Mouse (Mus musculus): ENCODE results near the gene Slc38a9. TPM values are rescaled to one million over a fixed set of nuclear protein-coding genes. Genes with fewer than 3 reads are reported as not detected.

Gene Slc38a9
- polyA plus RNA-seq, 1 experiment from 2014 or later = 18.9 TPM

GRCm38 (mm10) chr13:112775856-112776255 is 115.3 kb downstream of the Slc38a9 start:
- H3K4me3 ChIP-seq (ENCODE audit: low read depth, low read length) = no peak overlapping the region
- WGBS = 88% methylated on average over 10 of the region's 10 CpGs
- ATAC-seq (ENCODE audit: insufficient read depth, low FRiP score, low TSS enrichment) (no peak), DNase-seq (ENCODE audit: low spot score) (no peak)
- no peak overlapping the region for H3K9ac ChIP-seq (ENCODE audit: low read length)
- no peaks in the 10 kb centered on the region for H3K27me3 ChIP-seq (ENCODE audit: control insufficient read depth, insufficient read depth, low read length)
- H3K27ac ChIP-seq (ENCODE audit: low read depth, low read length) = no peak overlapping the region
- H3K4me1 ChIP-seq (ENCODE audit: control insufficient read depth, insufficient read depth, low read length) = no peaks in the 10 kb centered on the region
- H3K4me2 ChIP-seq (ENCODE audit: low read depth) = no peak overlapping the region
- H3K36me3 ChIP-seq (ENCODE audit: control insufficient read depth, insufficient read depth, low read length) = no peaks in the 10 kb centered on the region
- H3K9me3 ChIP-seq (ENCODE audit: control insufficient read depth, low read length) = no peaks in the 10 kb centered on the region

DNA sequence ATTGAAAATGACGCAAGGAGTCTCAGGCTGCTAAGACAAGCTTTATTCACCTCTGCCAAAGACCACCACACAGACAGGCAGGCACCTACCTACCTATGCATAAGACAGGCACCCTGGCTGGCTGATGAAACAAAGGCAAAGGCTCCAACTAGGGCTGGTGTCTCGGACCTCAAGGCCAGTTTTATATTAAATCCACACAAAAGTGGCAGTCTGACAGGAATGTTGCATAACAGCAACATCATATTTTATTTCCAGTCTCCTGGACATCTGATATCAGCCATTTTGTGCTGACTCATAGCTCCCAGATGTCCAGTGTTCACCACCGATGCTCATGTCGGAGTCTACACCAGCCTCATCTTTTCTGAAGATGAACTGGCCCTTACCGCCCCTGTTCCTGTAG is 117.9 kb downstream of the Slc38a9 start:
- no peak overlapping the region for H3K27ac ChIP-seq (ENCODE audit: low read depth, low read length)
- WGBS = 90% methylated on average over 5 of the region's 5 CpGs
- no peak overlapping the region for H3K4me3 ChIP-seq (ENCODE audit: low read depth, low read length)
- no peaks in the 10 kb centered on the region for H3K9me3 ChIP-seq (ENCODE audit: control insufficient read depth, low read length)
- H3K36me3 ChIP-seq (ENCODE audit: control insufficient read depth, insufficient read depth, low read length) = no peaks in the 10 kb centered on the region
- no peaks in the 10 kb centered on the region for H3K27me3 ChIP-seq (ENCODE audit: control insufficient read depth, insufficient read depth, low read length)
- ATAC-seq (ENCODE audit: insufficient read depth, low FRiP score, low TSS enrichment) = no peak
- DNase-seq (ENCODE audit: low spot score) = no peak
- H3K9ac ChIP-seq (ENCODE audit: low read length) = no peak overlapping the region
- no peaks in the 10 kb centered on the region for H3K4me1 ChIP-seq (ENCODE audit: control insufficient read depth, insufficient read depth, low read length)
- no peak overlapping the region for H3K4me2 ChIP-seq (ENCODE audit: low read depth)

- Histone ChIP-seq H3K4me2 (ENCODE audit: low read depth) (no peak overlapping the region), H3K4me3 (ENCODE audit: low read depth, low read length) (no peak overlapping the region), H3K4me1 (ENCODE audit: control insufficient read depth, insufficient read depth, low read length) (no peaks in the 10 kb centered on the region), H3K36me3 (ENCODE audit: control insufficient read depth, insufficient read depth, low read length) (no peaks in the 10 kb centered on the region), H3K9me3 (ENCODE audit: control insufficient read depth, low read length) (no peaks in the 10 kb centered on the region), H3K27me3 (ENCODE audit: control insufficient read depth, insufficient read depth, low read length) (no peaks in the 10 kb centered on the region), H3K9ac (ENCODE audit: low read length) (no peak overlapping the region), H3K27ac (ENCODE audit: low read depth, low read length) (no peak overlapping the region)
- DNase-seq (ENCODE audit: low spot score) (no peak), ATAC-seq (ENCODE audit: insufficient read depth, low FRiP score, low TSS enrichment) (no peak)
- 81% methylated on average over 7 of the region's 7 CpGs for WGBS
These were observed 124.8 kb downstream of the Slc38a9 start for GRCm38 (mm10) chr13:112785305-112785704.

- Histone ChIP-seq H3K4me2 (ENCODE audit: low read depth) (no peak overlapping the region), H3K9me3 (ENCODE audit: control insufficient read depth, low read length) (no peaks in the 10 kb centered on the region), H3K9ac (ENCODE audit: low read length) (no peak overlapping the region), H3K4me3 (ENCODE audit: low read depth, low read length) (no peak overlapping the region), H3K4me1 (ENCODE audit: control insufficient read depth, insufficient read depth, low read length) (no peaks in the 10 kb centered on the region), H3K36me3 (ENCODE audit: control insufficient read depth, insufficient read depth, low read length) (no peaks in the 10 kb centered on the region), H3K27ac (ENCODE audit: low read depth, low read length) (no peak overlapping the region), H3K27me3 (ENCODE audit: control insufficient read depth, insufficient read depth, low read length) (no peaks in the 10 kb centered on the region)
- no peak for ATAC-seq (ENCODE audit: insufficient read depth, low FRiP score, low TSS enrichment)
- no peak for DNase-seq (ENCODE audit: low spot score)
- 56% methylated on average over 3 of the region's 3 CpGs for WGBS
These were observed 125.6 kb downstream of the Slc38a9 start for GRCm38 (mm10) chr13:112786142-112786541.

DNA sequence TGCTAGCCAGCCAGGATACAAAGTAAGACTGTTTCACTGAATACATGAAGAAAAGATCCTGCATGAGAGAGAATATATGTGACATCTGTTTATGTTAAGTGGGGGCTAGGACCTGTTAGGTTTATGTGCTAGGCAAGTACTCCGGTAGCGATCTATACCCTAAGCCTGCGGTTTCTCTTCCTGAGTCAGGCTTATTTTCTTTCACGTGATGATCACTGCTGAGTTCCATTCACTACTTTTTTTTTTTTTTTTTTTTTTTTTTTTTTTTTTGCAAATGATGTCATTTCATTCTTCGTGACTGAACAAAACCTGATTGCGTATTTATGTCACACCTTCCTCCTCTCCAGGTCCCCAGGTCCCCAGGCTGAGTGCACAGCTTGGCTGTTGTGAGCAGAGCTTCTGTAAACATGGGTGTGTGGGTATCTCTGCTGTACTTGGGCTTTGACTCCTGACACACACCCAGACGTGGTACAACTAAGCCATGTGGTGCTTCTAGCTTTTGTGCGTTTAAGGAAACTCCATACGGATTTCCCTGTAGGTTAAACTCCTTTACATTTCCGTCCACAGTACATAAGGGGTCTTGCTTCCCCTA is 126.5 kb downstream of the Slc38a9 start:
- no peak overlapping the region for H3K4me2 ChIP-seq (ENCODE audit: low read depth)
- H3K36me3 ChIP-seq (ENCODE audit: control insufficient read depth, insufficient read depth, low read length) = no peaks in the 10 kb centered on the region
- H3K4me3 ChIP-seq (ENCODE audit: low read depth, low read length) = no peak overlapping the region
- no peak overlapping the region for H3K27ac ChIP-seq (ENCODE audit: low read depth, low read length)
- no peaks in the 10 kb centered on the region for H3K4me1 ChIP-seq (ENCODE audit: control insufficient read depth, insufficient read depth, low read length)
- no peak for DNase-seq (ENCODE audit: low spot score)
- no peaks in the 10 kb centered on the region for H3K9me3 ChIP-seq (ENCODE audit: control insufficient read depth, low read length)
- no peaks in the 10 kb centered on the region for H3K27me3 ChIP-seq (ENCODE audit: control insufficient read depth, insufficient read depth, low read length)
- no peak overlapping the region for H3K9ac ChIP-seq (ENCODE audit: low read length)
- no peak for ATAC-seq (ENCODE audit: insufficient read depth, low FRiP score, low TSS enrichment)
- WGBS = 87% methylated on average over 10 of the region's 10 CpGs

Other genes starting within 250 kb of the Slc38a9 start
- gene Il6st, start 196.7 kb upstream of the Slc38a9 start, polyA plus RNA-seq (2014; fragmentation: Nextera tagmentation; extraction: Ambion mirVana) = 33.1 and 37.3 TPM in 2 replicates
- gene Il31ra, start 66.4 kb upstream of the Slc38a9 start, polyA plus RNA-seq (2014; fragmentation: Nextera tagmentation; extraction: Ambion mirVana) = 0.13 TPM in 1 of 2 replicates, not detected in the other
- 0.30 and 1.0 TPM in 2 replicates for gene Ddx4, start 8.3 kb upstream of the Slc38a9 start, polyA plus RNA-seq (2014; fragmentation: Nextera tagmentation; extraction: Ambion mirVana)
- 19.5 and 21.4 TPM in 2 replicates for gene Plpp1, start 140.0 kb downstream of the Slc38a9 start, polyA plus RNA-seq (2014; fragmentation: Nextera tagmentation; extraction: Ambion mirVana)

All from neural tube, embryonic 11.5 days (tissue).